Mouse (Mus musculus): Measurements from ENCODE around the gene Ercc8. TPM values are rescaled to one million over a fixed set of nuclear protein-coding genes. Genes with fewer than 3 reads are reported as not detected.

The Ercc8 gene
- total RNA-seq, 1 experiment from 2014 or later: 9.1 TPM

DNA sequence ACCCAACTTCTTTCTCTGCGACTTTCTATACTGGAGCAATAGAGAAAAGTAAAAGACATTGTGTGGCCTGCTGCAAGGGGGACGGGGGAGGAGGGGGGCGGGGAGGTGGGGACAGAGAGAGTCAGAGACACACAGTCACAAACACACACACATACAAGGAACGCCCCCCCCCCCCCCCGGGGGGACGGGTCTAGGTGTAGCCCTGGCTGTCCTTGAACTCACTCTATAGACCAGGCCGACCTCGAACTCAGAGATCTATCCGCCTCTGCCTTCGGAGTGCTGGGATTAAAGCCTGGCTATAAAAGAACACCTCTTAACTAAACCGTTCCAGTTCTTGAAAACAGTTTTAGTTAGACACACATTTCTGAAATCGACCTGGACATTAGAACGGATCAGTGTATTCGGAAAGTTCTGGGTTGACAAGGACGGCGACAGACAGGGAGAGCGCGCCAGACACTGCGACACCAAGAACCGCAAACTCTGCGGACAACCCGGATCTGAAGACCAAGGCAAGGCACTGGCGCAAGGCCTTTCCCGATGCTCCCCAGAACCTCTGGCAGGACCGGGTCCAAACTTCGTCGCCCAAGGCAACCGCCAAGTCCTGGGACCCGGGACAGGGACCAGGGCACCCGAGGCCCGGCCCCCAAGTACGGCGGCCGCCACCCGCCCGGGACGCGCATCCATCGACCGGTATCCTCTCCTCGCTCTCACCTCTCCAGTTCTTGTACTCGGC lies 633 bp upstream of the Ercc8 start:
- peak; percentile 39 for DNase-seq

DNA sequence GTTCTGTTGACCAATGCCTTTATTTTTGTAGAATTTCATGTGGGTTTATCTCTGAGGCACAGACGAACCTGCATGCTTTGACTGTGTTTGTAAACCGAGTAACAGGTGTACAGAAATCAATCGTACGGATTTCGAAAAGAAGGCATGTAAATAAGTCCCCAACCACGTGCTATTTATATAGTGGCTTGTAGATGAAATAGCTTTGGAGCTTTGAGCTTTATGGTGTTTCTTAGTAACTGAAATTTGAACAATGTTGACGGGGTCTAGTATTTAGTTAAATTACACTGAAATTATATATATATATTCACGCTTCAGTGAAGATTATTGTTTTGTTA lies 677 bp downstream of the Ercc8 start:
- no peak for DNase-seq

DNA sequence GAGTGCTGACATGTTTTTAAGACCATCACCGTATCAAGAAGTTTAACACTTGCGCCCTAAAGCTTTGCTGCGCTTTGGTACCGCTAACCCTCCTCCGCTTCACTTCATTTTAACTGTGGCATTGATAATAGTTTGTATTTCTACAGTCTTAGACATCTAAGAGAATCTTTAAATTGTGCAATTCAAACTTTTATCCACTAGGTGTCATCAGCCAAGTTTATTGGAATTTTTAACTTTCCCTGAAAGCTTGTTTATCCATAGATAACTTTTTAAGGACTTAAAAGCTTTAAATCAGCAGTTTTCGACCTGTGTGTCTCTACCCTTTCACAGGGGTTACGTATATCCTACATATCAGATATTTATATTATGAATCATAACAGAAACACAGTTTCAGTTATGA lies 1.4 kb downstream of the Ercc8 start:
- DNase-seq: no peak

DNA sequence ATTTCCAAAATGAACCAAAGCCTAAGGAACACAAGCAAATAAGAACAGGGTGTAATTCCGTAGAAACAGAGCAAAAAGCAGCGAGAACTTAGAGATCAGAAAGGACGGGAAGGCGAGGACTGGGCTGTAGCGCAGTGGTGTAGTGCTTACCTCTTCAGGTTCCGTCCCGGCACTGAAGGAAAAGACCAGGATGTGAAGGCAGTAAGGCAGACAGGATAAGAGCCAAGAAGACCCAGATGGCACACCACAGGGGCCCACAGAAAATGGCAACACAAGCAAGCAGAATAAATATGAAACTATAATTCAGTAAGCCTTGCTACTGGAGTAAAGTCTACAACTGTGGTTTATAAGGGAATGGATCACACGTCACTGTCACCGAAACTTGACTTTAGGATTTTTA lies 5.4 kb downstream of the Ercc8 start:
- no peak for DNase-seq

DNA sequence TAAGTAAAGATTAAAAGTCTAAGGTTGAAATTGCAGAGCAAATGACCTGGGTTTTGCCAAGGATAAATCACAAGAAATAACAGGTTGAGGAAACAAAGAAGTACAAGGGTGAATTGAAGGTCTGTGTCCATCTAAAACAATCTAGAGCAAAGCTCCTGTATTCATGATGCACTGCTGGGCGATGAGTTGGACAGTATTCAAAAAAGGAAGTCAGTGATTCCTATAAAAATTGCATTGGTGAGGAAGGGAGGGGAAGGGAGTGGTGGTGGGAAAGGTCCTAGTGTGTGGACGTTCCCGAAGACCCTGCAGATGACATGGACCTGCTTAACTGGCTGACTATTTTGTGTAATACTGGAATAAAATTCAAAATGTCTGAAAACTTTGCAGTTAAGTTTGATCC lies 6.1 kb downstream of the Ercc8 start:
- DNase-seq: no peak

DNA sequence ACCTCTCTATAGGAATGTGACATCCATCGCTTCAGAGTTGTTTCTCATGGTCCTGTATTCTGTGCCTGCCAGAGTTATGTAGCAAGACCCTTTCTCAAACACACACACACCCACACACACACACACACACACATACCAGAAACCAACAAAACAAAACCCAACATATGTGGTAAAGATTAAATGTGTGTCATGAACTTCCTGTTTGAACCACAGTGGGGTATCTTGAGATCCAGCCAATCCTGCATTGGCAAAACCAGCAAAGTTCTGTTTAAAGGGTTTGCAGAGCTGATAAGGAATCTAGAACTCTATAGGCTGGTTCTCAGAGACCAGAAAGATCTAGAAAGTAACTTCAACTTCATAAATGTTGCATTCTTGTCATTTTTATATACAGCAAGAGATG lies 11.5 kb downstream of the Ercc8 start:
- no peak for DNase-seq

DNA sequence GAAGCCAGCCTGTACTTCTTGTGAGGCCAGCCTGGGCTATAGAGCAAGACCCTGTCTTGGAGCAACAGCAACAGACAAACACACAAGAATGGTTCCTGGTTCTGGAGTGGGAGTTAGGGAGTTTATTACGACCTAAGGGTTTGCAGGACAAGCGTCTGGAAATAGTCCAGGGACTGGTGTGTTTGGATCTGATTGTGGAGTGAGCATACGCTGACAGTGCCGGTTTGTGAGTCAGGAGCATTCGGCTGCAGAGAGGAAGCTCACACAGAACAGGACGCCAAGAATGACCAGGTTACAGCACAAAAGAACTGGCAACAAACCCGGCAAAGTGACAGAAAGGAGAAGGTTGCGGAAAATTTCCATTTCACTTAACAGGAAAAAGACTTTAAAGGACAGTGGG lies 12.0 kb downstream of the Ercc8 start:
- no peak for DNase-seq

DNA sequence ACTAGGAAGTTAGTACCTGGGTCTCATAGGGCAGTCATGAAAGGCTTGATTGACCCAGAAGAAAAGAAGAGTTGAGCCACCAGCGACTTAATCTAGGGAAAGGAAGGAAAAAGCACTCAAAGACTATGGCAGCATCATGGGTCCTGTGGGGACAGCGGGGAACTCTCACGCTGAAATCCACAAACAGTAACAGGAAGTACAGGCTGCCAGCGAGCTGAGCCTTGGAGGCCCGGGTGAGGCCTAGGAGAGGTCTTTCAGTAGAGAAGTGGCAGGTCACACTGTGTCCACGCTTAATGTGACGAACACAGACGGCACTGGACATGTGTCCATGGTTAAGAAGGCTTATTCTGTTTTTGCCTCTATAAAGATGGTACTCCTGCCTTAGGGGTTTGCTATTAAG lies 21.1 kb downstream of the Ercc8 start:
- DNase-seq: no peak

DNA sequence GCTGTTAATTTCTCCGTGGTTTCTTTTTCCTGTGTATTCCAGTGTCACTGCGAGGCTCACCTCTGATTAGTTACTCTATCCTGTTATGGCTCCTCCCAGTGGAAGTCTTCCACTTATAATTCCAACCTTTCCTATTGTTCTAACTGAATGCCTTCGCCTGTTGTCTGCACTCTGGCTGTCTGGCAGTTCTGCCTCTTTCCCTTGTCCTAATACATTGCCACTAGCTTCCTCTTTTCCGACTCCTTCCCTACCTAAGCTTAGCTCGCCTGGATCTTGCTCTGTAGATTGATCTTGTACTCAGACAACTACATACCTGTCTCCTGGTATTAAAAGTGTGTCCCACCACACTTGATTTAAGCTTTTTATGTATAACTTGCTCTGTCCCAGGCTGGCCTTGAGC lies 22.3 kb downstream of the Ercc8 start:
- no peak for DNase-seq

DNA sequence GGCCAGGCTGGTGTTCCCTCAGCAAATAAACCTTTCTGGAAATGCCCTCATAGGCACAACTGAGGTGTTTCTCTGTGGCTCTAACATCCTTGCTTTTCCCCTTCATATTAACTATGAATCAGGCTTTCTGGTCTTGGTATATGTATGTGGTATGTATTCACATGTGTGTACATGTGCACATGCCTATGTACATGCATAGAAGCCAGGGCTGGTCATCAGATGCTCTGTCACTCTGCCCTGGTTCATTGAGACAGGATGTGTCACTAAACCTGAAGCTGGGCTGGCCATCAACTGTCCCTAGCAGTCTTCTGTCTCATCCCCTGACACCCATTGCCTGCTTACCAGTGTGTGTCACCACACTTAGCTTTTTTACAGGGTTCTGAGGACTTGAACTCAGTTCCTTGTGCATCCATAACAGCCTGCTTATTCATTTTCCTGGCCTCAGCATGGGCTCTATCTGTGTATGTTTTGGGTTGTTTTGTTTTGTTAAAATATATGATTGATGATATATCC lies 26.3 kb downstream of the Ercc8 start:
- no peak for DNase-seq

DNA sequence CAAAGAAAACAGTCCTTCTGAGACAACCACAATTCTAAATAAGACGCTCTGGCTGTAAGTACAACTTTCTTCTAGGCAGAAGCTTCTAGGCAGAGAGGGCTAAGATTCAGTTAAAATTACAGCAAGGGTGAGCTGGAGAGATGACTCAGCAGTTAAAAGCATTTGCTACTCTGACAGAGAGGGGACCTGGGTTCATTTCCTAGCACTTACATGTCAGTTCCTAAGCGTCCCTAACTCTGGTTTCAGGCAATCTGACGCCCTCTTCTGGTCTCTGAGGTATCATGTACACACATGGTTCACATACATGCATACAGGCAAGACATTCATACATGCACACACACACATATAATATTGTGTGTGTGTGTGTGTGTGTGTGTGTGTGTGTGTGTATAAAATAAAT lies 27.0 kb downstream of the Ercc8 start:
- DNase-seq: no peak

DNA sequence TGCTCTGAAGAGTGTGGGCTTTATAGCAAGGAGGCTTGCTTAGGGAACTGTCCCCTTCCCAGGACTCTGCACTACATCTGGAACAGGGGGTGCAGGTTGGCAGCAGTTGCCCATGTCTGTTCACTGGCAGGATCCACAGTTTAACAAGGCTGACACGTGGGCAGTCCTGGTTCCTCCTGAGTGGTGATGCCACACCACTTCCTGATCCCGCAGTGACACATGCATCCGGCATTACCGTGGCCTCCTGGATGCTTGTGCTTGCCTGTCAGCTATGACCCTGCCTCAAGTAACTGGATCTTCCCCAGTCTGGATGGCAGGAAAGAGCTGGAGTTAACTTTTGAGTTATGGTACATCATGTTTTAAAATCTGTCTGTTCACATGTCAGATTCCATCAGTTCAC lies 29.5 kb downstream of the Ercc8 start:
- DNase-seq: no peak

DNA sequence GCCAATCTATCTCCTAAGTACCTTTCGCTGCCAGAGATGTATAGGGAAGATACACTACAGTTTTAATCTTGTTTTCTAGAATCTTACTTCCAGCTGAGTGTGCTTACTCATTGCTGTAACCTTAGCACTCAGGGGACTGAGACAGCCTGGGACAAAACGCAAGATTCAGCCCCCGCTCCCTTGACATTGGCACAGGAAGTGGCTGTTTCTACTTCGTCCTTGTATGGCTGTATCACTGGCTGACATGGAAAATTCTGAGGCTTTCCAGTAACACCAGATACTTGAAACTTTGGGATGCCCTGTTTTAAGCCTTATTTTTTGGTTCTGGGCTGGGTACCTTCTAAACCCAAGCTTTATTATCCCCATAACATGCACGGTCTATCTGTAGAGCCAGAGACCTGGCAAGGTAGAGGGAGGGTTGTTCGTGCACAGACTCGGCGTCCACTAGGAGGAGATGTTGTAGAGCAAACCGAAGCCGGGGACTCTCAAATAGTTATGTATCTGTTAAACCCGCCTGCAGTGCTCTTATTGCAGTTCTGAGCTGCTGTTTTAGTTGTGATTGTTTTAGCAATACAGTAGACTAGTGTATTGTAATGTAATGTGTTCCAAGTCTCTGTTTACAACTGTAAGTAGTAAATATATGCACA lies 32.7 kb downstream of the Ercc8 start:
- DNase-seq: peak; percentile 41

DNA sequence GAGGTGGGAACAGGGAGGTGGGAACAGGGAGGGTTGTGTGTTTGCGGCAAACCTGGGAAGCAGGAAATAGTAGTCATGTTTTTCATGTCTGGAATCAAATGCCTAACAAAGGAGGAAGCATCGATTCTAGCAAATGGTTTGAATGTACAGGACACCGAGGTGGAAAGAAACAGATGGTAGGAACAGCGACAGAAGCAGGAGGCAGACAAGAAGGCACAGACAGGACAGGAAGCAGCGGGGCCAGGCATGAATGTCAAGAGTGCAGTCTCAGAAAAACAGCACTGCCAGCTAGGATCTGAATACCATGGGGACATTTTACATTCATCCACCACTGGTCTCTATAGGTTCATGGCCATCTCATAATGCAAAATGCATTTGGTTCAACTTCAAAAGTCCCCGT lies 36.9 kb downstream of the Ercc8 start:
- DNase-seq: no peak

DNA sequence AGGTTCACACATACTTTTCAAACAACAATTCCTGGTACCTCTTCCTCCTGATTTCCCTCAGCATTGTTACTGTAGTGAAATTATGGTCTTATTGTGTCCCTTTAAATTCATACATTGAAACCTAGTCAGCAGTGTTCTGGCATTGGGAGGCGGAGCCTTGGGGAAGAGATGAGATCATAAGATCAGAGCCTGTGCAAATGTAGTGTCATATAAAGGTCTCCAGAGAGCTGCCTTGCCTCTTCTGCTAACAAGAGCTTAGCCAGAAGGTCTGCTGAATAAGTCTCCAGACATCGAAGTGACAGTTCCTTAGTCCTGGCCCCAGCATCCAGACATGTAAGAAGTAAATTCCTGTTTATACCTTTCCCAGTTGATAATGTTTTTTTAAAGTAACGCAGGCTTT lies 46.3 kb downstream of the Ercc8 start:
- no peak for DNase-seq

DNA sequence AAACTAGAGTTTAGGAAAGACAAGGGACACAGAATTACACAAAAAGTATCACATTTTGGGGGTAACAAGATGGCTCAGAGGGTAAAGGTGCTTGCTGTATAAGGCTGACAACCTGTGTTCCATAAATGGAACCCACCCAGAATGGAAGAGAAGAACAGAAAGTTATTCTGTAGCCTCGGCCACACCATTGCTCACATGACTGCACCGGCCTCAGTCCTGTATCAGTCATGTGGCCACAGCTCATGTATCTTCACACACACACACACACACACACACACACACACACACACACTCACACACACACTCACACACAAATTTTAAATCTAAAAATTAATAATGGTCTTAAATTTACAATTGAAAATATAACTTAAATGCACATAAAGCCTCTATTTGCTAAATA lies 48.9 kb downstream of the Ercc8 start:
- no peak for DNase-seq

DNA sequence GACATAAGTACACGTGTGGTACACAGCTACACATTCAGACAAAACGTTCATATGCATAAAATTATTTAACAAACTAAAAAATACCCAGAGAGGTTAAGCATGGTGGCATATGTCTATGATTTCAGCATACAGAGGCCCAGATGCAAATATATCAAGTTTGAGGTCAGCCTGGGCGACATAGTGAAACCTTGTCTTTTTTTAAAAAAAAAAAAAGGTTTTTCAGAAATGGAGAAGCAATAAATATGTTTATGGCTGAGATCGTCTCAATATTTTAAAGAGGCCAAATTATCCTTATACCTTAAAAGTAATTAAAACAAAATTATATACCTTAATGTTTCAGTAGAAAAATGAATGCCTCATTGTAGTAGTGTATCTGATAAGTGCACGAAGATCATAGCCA lies 49.6 kb downstream of the Ercc8 start:
- no peak for DNase-seq

DNA sequence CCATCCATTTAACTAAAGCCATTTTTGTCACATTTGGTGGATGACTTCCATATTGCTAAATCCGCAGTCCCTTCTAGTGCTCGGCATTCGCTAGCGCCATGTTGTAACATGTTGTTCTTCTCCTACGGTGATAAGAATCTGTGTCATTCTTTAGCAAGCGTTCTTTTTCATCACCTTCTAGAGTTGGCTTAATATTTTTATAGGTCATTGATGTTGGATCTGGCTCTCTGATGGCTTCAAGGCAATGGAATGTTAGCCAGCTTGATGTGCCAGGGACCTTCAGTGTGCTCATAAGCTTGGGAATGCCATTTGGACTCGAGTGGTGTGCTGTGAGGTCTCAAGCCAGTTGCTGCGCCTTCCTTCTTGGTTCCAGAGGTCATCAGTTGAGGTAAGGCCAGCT lies 52.4 kb downstream of the Ercc8 start:
- DNase-seq: no peak

DNA sequence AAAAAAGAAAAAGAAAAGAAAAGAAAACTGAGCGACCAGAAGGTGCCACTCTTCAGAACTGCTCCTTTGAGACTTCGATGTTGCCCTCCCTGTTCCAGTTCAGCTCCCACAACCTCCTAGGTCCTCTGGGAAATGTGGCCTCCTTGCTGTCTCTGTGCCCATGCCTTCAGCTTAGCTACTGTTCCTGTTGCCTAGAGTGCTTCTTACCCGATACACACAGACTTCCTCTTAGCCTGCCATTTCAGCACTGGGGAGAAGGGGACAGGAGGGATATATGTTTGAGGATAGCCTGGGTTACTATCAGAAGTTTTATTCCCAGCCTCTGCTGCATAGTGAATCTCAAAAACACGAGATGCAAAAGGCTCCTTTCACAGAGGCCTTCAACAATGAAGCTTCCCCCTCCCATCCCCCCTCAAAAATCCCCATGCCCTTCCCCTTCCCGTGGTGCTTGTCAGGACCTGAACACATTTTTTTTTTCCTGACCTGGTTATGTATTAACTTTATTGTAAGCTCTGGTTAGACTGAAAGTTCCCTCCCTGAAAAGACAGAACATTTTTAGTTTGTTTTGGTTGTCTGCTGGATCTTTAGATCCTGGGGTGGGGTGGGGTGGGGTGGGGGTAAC lies 54.0 kb downstream of the Ercc8 start:
- no peak for DNase-seq

DNA sequence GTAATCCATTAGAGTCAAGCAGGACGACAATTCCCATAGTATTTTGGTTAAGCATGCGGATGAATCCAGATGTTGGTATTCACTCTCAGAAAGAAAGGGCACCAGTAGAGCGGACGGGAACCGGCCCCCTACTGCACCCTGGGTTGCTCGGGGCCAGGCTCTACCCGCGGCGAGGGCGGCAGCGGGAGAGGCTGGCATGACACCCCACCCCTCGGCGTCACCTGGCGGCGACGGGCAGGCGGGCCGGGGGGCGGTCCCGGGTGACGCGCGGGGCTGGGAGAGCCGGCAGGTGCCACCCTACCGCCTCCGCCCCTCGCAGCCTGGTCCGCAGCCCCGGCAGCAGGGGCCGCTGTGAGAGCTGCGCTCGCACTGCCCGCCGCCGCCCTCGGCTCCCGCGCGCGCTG lies 55.6 kb downstream of the Ercc8 start, which contains the start of gene Elovl7:
Gene Elovl7, plus strand, starts transcription at position 324 of the 404 bp plus-strand sequence.
- DNase-seq: peak; percentile 81

DNA sequence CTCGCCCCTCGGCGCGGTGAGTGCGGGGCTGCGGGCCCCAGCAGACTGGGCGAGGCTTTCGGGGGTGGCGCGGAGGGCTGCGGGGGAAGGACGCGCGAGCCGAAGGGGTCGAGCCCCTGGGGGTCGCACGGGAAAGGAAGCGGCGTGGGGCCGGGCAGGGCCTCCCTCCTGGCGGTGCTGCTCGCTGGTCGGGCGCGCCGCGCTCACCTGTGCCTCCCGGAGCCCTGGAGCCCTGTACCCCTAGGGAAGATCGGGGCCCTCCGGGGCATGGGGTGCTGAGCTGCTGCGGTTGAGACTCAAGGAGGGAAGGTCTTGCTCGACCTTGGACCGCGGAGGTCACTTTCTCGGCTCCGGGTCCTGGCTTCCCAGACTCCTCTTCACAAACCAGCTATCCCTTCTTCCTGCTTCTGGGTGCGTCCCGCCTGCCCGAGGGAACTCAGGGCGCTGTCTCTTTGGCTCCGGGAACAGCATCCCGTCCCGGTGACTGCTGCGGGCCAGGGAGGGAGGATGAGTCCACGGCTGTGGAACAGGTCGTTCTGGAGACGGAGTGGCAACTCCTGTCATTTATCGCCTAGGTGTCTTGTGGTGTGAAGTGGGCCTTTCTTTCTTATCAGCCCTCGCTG lies 56.1 kb downstream of the Ercc8 start:
- DNase-seq: peak; percentile 18

DNA sequence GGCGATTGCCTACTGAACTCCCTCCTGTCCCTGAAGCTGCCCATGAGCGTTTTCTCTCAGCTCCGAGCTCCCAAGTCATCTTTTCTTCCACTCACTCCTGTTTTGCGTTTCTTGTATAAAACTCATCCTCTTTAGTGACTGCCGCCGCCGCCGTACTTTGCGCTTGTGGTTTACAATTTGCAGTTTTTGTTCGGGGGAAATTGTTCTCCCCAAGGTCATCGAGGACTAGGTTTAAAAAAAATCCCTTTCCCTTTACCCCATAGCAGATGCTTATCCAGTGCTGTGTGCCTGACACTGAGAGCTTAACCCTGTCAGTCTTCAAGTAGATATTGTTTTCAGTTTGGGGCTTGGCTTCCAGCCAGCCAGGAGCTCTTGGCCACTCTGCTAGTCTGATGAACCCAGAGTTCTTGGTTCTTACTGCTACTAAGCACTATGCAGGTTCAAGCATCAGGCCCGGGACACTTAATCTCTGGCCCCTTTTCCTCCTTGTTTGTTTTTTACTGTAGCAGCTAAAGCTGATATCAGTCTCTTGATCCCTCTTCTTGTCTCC lies 56.8 kb downstream of the Ercc8 start:
- no peak for DNase-seq

DNA sequence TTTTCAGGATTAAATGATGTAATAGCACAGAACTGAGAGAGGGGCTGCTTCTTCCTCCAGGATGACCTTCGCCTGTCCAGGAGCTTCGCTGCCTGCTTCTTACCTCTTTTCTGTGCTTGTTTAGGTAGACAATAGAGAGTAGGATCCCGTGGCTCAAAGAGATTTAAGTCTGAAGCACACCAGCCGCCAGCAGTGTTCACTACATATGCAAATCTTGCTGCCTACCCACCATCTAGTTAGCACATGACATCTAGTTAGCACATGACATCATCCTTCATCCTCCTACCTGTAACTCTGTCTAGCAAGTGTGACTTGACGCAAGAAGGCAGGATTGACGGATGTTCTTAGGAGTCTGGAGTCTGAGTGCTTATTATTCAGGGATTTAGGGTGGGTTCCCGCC lies 61.2 kb downstream of the Ercc8 start:
- DNase-seq: no peak

Data from adrenal gland, postnatal 25 days (tissue).